Mouse (Mus musculus) brain, embryonic 14.5 days (tissue): ENCODE results near the gene Mustn1. TPM values are rescaled to one million over a fixed set of nuclear protein-coding genes. Genes with fewer than 3 reads are reported as not detected.

Experiments
- DNase-seq: peaks from one replicate; pipeline ENCODE4 v3.0.0-alpha.2; 2011; ENCODE audit warnings: low read depth
- CTCF ChIP-seq: fragments of 200-500 bp; IDR thresholded peaks from 2 replicates; pipeline ENCODE4 v1.5.1; 2012; ENCODE audit warnings: inconsistent platforms, mild to moderate bottlenecking, moderate library complexity, borderline replicate concordance; ENCODE audit not compliant: insufficient read depth, insufficient read length; ENCODE audit errors: extremely low read depth
- POLR2A ChIP-seq: fragments of 200-500 bp; IDR thresholded peaks from 2 replicates; pipeline ENCODE4 v1.6.1; 2012; ENCODE audit warnings: mild to moderate bottlenecking, inconsistent platforms, borderline replicate concordance; ENCODE audit not compliant: poor library complexity, insufficient read depth, insufficient read length, severe bottlenecking; ENCODE audit errors: extremely low read depth
- polyA plus RNA-seq: library from polyadenylated mRNA; depleted of rRNA; stranded (reverse); fragments of >200 nt; gene quantifications from 2 replicates; pipeline ENCODE4 v1.2.3, GENCODE M21; 2012

The Mustn1 gene
- polyA plus RNA-seq, 1 experiment: 0.60 TPM

GRCm38 (mm10) chr14:30881718-30882108 lies 2.7 kb downstream of the Mustn1 start:
- DNase-seq: no peak
- TF ChIP-seq CTCF (no peak), POLR2A (no peak)

GRCm38 (mm10) chr14:30885298-30885697 lies 6.3 kb downstream of the Mustn1 start:
- DNase-seq: no peak
- TF ChIP-seq POLR2A (no peak), CTCF (no peak)

- TF ChIP-seq CTCF (no peak), POLR2A (no peak)
- DNase-seq: no peak
Measured at GRCm38 (mm10) chr14:30886204-30886603, 7.2 kb downstream of the Mustn1 start, which contains the start of gene Itih4. Gene Itih4 (plus strand): TSS chr14:30886476.

- TF ChIP-seq CTCF: no peak
- no peak for TF ChIP-seq POLR2A
- DNase-seq: peak; percentile 24
Measured at GRCm38 (mm10) chr14:30888271-30888732, 9.3 kb downstream of the Mustn1 start.

GRCm38 (mm10) chr14:30899972-30900371 lies 21.0 kb downstream of the Mustn1 start:
- TF ChIP-seq CTCF: no peak
- TF ChIP-seq POLR2A: no peak
- peak; percentile 34 for DNase-seq

GRCm38 (mm10) chr14:30902628-30903027 lies 23.6 kb downstream of the Mustn1 start:
- TF ChIP-seq POLR2A (no peak), CTCF (no peak)
- no peak for DNase-seq

- no peak for TF ChIP-seq CTCF
- no peak for TF ChIP-seq POLR2A
- DNase-seq: no peak
Measured at GRCm38 (mm10) chr14:30903036-30903435, 24.0 kb downstream of the Mustn1 start.

GRCm38 (mm10) chr14:30904307-30904706 lies 25.3 kb downstream of the Mustn1 start:
- TF ChIP-seq CTCF (no peak), POLR2A (no peak)
- DNase-seq: no peak

- TF ChIP-seq POLR2A (no peak), CTCF (no peak)
Measured at GRCm38 (mm10) chr14:30906001-30906400, 27.0 kb downstream of the Mustn1 start.

GRCm38 (mm10) chr14:30907814-30908265 lies 28.8 kb downstream of the Mustn1 start:
- TF ChIP-seq POLR2A (no peak), CTCF (no peak)
- no peak for DNase-seq

More at GRCm38 (mm10) chr14:30906001-30906400, 27.0 kb downstream of the Mustn1 start:
- no peak for DNase-seq

- TF ChIP-seq CTCF (no peak), POLR2A (no peak)
- DNase-seq: no peak
Measured at GRCm38 (mm10) chr14:30911141-30911540, 32.1 kb downstream of the Mustn1 start.

GRCm38 (mm10) chr14:30912641-30913040 lies 33.6 kb downstream of the Mustn1 start:
- no peak for DNase-seq
- TF ChIP-seq POLR2A: no peak
- TF ChIP-seq CTCF: no peak

- TF ChIP-seq POLR2A (no peak), CTCF (no peak)
- peak; percentile 20 for DNase-seq
Measured at GRCm38 (mm10) chr14:30913404-30913803, 34.4 kb downstream of the Mustn1 start.

GRCm38 (mm10) chr14:30916516-30916915 lies 37.5 kb downstream of the Mustn1 start:
- no peak for DNase-seq
- TF ChIP-seq POLR2A: no peak
